Mouse (Mus musculus): ENCODE data around the gene Apoc4. TPM values are rescaled to one million over a fixed set of nuclear protein-coding genes. Genes with fewer than 3 reads are reported as not detected.
"Not testable (repeated sequence)": the region's sequence is repeated elsewhere in the genome, so short reads cannot be mapped to it uniquely, and the experiment has no call there.

The Apoc4 gene
- polyA plus RNA-seq, 1 experiment from 2014 or later: not detected

- not testable (repeated sequence) for H3K36me3 ChIP-seq; H3K27ac ChIP-seq; H3K4me3 ChIP-seq; ATAC-seq (ENCODE audit: low FRiP score); H3K9ac ChIP-seq; H3K27me3 ChIP-seq; H3K4me2 ChIP-seq (replicated peaks); H3K9me3 ChIP-seq (replicated peaks); H3K4me1 ChIP-seq
- 69% methylated on average over 8 of the region's 8 CpGs for WGBS
These were observed 5.8 kb upstream of the Apoc4 start for GRCm38 (mm10) chr7:19686927-19687583.

DNA sequence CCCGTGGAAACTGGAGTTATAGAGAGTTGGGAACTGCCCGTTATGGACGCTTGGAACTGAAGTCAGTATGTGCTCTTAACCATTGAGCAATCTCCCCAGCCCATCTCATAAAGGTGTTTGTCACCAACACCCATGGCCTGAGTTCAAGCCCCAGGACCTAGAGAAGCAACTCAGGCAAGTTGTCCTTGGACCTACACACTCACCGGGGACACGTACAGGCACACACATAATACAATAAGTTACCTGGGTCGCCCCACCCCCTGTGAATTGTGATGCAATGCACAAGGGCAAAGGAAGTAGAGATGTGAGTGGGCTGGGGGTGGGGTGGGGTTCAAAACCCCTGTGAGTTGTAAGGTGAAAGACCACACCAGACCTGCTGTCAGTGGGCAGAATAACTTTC, 5.2 kb upstream of the Apoc4 start:
- no peaks in the 10 kb centered on the region for H3K27me3 ChIP-seq
- H3K27ac ChIP-seq: no peak overlapping the region
- no peaks in the 10 kb centered on the region for H3K4me1 ChIP-seq
- no peaks in the 10 kb centered on the region for H3K36me3 ChIP-seq
- WGBS: 86% methylated on average over 6 of the region's 6 CpGs
- H3K9me3 ChIP-seq (replicated peaks): no peaks in the 10 kb centered on the region
- no peak overlapping the region for H3K9ac ChIP-seq
- no peak overlapping the region for H3K4me3 ChIP-seq
- H3K4me2 ChIP-seq (replicated peaks): no peak overlapping the region
- ATAC-seq (ENCODE audit: low FRiP score): no peak

DNA sequence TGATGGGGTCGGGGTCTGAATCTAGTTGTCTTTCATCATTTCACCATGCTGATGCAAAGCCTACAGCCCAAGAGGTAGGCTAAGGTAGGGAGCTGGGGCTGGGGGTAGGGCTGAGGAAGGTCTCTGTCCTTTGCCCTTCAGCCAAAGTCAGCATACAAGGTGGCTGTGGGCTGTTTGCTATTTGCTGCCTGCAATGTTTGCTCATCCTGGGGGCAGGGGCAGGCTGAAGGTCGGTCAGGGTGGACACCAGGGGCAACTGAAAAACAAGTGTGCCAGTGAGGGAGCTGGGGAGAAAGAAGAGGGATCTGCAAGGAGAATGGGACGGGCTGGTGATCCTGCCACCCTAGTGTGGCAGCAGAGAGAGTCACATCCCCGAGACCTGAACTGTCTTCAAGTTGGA, 4.1 kb upstream of the Apoc4 start:
- no peak overlapping the region for H3K4me2 ChIP-seq (replicated peaks)
- H3K4me1 ChIP-seq: no peaks in the 10 kb centered on the region
- H3K36me3 ChIP-seq: no peaks in the 10 kb centered on the region
- H3K27me3 ChIP-seq: no peaks in the 10 kb centered on the region
- no peak overlapping the region for H3K27ac ChIP-seq
- no peaks in the 10 kb centered on the region for H3K9me3 ChIP-seq (replicated peaks)
- H3K9ac ChIP-seq: no peak overlapping the region
- ATAC-seq (ENCODE audit: low FRiP score): no peak
- 60% methylated on average over 4 of the region's 4 CpGs for WGBS
- H3K4me3 ChIP-seq: no peak overlapping the region

DNA sequence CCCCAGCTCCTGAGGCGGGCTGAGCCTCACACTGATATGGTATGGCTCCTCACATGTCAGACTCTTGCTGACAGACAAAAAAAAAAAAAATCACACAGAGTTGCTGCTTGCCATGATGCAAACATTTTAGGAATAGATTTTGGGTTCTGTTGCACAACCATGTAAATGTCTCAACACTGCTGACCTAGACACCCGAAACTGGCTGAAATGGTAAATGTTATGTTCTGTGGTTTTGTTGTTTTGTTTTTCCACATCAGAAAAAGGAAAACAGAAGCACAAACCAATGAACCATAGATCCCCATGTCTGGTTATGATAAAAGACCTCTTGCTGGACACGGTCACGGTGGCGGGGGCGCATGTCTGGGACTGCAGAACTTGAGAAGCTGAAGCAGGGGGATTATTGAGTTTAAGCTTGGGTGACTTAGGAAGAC, 2.5 kb upstream of the Apoc4 start:
- 85% methylated on average over 6 of the region's 6 CpGs for WGBS
- Histone ChIP-seq H3K4me1 (no peaks in the 10 kb centered on the region), H3K4me2 (replicated peaks) (no peak overlapping the region)

GRCm38 (mm10) chr7:19682979-19683378, 1.7 kb upstream of the Apoc4 start:
- whole genome bisulfite sequencing: 78% methylated on average over 3 of the region's 3 CpGs
- ATAC-seq (ENCODE audit: low FRiP score): no peak
- no peak overlapping the region for H3K27ac ChIP-seq
- H3K9ac ChIP-seq: no peak overlapping the region
- no peak overlapping the region for H3K4me2 ChIP-seq (replicated peaks)
- no peaks in the 10 kb centered on the region for H3K36me3 ChIP-seq
- H3K4me3 ChIP-seq: no peak overlapping the region
- no peaks in the 10 kb centered on the region for H3K9me3 ChIP-seq (replicated peaks)
- no peaks in the 10 kb centered on the region for H3K27me3 ChIP-seq
- H3K4me1 ChIP-seq: no peaks in the 10 kb centered on the region

More for the DNA sequence above, 2.5 kb upstream of the Apoc4 start:
- ATAC-seq (ENCODE audit: low FRiP score): no peak
- Histone ChIP-seq H3K9ac (no peak overlapping the region), H3K4me3 (no peak overlapping the region), H3K27ac (no peak overlapping the region), H3K36me3 (no peaks in the 10 kb centered on the region), H3K27me3 (no peaks in the 10 kb centered on the region), H3K9me3 (replicated peaks) (no peaks in the 10 kb centered on the region)

GRCm38 (mm10) chr7:19680702-19681101, 577 bp downstream of the Apoc4 start:
- no peak for ATAC-seq (ENCODE audit: low FRiP score)
- H3K27me3 ChIP-seq: no peaks in the 10 kb centered on the region
- no peak overlapping the region for H3K4me2 ChIP-seq (replicated peaks)
- no peak overlapping the region for H3K27ac ChIP-seq
- H3K4me3 ChIP-seq: no peak overlapping the region
- H3K36me3 ChIP-seq: no peaks in the 10 kb centered on the region
- H3K4me1 ChIP-seq: no peaks in the 10 kb centered on the region
- no peaks in the 10 kb centered on the region for H3K9me3 ChIP-seq (replicated peaks)
- WGBS: 82% methylated on average over 2 of the region's 2 CpGs
- no peak overlapping the region for H3K9ac ChIP-seq

GRCm38 (mm10) chr7:19678901-19679300, 2.4 kb downstream of the Apoc4 start:
- WGBS: 88% methylated on average over 3 of the region's 3 CpGs
- Histone ChIP-seq H3K4me3 (no peak overlapping the region), H3K4me1 (no peaks in the 10 kb centered on the region), H3K27me3 (no peaks in the 10 kb centered on the region), H3K36me3 (no peaks in the 10 kb centered on the region), H3K9ac (no peak overlapping the region), H3K9me3 (replicated peaks) (no peaks in the 10 kb centered on the region), H3K27ac (no peak overlapping the region), H3K4me2 (replicated peaks) (no peak overlapping the region)
- ATAC-seq (ENCODE audit: low FRiP score): no peak

DNA sequence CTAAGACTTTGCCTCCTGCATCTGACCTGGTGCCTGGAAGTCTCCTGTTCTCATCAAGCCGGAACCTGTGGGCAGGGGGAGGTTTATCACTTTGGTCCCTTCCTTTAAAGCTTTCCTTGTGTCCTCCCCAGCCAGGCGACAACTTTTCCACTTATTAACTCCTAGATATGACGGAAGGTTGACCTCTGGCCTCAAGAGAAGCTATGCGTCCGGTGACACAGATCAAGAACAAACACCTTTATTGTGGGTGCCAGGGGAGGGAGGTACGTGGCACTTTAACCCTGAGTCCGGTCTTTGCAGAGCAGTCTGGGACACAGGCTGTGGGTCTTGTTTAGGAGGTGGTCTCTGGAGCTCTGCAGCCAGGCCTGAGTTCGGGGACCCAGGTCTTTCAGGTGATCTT, 3.4 kb downstream of the Apoc4 start, which contains the start of gene Apoc2:
Gene Apoc2 (minus strand): TSS at position 70 of the 400 bp plus-strand sequence.
- H3K9ac ChIP-seq: no peak within 1 kb of the TSS
- ATAC-seq (ENCODE audit: low FRiP score): no peak

GRCm38 (mm10) chr7:19676662-19677061, 4.6 kb downstream of the Apoc4 start:
- no peaks in the 10 kb centered on the region for H3K27me3 ChIP-seq
- H3K4me3 ChIP-seq: no peak overlapping the region
- H3K9ac ChIP-seq: no peak overlapping the region
- no peaks in the 10 kb centered on the region for H3K36me3 ChIP-seq
- H3K4me1 ChIP-seq: no peaks in the 10 kb centered on the region
- no peaks in the 10 kb centered on the region for H3K9me3 ChIP-seq (replicated peaks)
- no peak overlapping the region for H3K27ac ChIP-seq
- WGBS: 72% methylated on average over 1 of the region's 1 CpGs
- H3K4me2 ChIP-seq (replicated peaks): no peak overlapping the region
- ATAC-seq (ENCODE audit: low FRiP score): no peak

More for the DNA sequence above, 3.4 kb downstream of the Apoc4 start, which contains the start of gene Apoc2:
- 68% methylated on average over 8 of the region's 8 CpGs for WGBS
- Histone ChIP-seq H3K27me3 (no peaks in the 10 kb centered on the region), H3K4me3 (no peak within 1 kb of the TSS), H3K4me2 (replicated peaks) (no peak within 1 kb of the TSS), H3K27ac (no peak within 1 kb of the TSS), H3K4me1 (no peaks in the 10 kb centered on the region), H3K36me3 (no peaks in the 10 kb centered on the region), H3K9me3 (replicated peaks) (no peaks in the 10 kb centered on the region)

GRCm38 (mm10) chr7:19675824-19676223, 5.5 kb downstream of the Apoc4 start:
- no peak for ATAC-seq (ENCODE audit: low FRiP score)
- Histone ChIP-seq H3K9ac (no peak overlapping the region), H3K9me3 (replicated peaks) (no peaks in the 10 kb centered on the region), H3K4me1 (no peaks in the 10 kb centered on the region), H3K27ac (no peak overlapping the region), H3K27me3 (no peaks in the 10 kb centered on the region), H3K4me2 (replicated peaks) (no peak overlapping the region), H3K36me3 (no peaks in the 10 kb centered on the region), H3K4me3 (no peak overlapping the region)
- WGBS: 84% methylated on average over 10 of the region's 10 CpGs

- Histone ChIP-seq H3K4me1 (peaks cover 3% of the 10 kb centered on the region; the same call in 1 of the 2 replicates), H3K9ac (no peak overlapping the region), H3K36me3 (no peaks in the 10 kb centered on the region), H3K9me3 (replicated peaks) (no peaks in the 10 kb centered on the region), H3K27ac (no peak overlapping the region), H3K27me3 (no peaks in the 10 kb centered on the region), H3K4me2 (replicated peaks) (no peak overlapping the region), H3K4me3 (no peak overlapping the region)
- no peak for ATAC-seq (ENCODE audit: low FRiP score)
- WGBS: 72% methylated on average over 14 of the region's 14 CpGs
These were observed 8.1 kb downstream of the Apoc4 start for GRCm38 (mm10) chr7:19673083-19673699.

DNA sequence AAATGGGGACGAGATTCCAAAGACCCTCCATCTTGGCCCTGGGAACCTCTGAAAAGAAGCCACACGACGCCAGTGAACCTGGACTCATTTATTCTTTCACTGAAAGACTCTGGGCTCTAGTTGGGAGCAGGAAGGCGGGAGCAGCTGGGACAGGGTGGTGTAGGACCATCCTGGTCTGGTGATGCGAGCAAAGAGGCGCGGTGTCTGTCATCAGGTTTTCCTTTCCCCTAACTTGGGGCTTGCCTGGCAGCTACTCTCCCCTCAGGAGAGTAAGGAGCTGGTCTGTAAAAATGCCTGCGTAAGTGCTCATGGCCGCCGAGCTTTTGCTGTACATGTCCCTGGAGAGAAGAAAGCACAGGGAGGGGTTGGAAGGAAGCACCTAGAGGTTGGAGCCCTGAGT, 9.8 kb downstream of the Apoc4 start:
- ATAC-seq (ENCODE audit: low FRiP score): no peak
- 77% methylated on average over 10 of the region's 10 CpGs for WGBS
- peaks cover 3% of the 10 kb centered on the region; the same call in 1 of the 2 replicates for H3K4me1 ChIP-seq
- no peak overlapping the region for H3K9ac ChIP-seq
- H3K4me3 ChIP-seq: no peak overlapping the region
- no peaks in the 10 kb centered on the region for H3K36me3 ChIP-seq
- no peaks in the 10 kb centered on the region for H3K9me3 ChIP-seq (replicated peaks)
- no peak overlapping the region for H3K4me2 ChIP-seq (replicated peaks)
- H3K27me3 ChIP-seq: no peaks in the 10 kb centered on the region
- H3K27ac ChIP-seq: no peak overlapping the region

Measured in hindbrain, embryonic 12.5 days (tissue).